Mouse (Mus musculus) bone marrow macrophage, adult 2 months (primary cell): ENCODE measurements at regions not wholly inside any gene's neighbourhood (a gene's known extent, or its start where the extent isn't known, plus 50 kb on each side); places are given as distances from the start of the nearest gene placed in this dataset.
"Not testable (repeated sequence)": the region's sequence is repeated elsewhere in the genome, so short reads cannot be mapped to it uniquely, and the experiment has no call there.

Source experiments
- H3K27ac ChIP-seq: 2 replicates; pipeline ENCODE4 v1.5.1; 2012; ENCODE audit warnings: low read depth, low read length; ENCODE audit not compliant: insufficient read depth
- H3K4me1 ChIP-seq: 2 replicates; pipeline ENCODE4 v1.6.1; 2012; ENCODE audit warnings: low read length; ENCODE audit not compliant: control insufficient read depth, insufficient read depth
- H3K4me3 ChIP-seq: 2 replicates; pipeline ENCODE4 v1.5.1; 2012; ENCODE audit warnings: mild to moderate bottlenecking, low read length, moderate library complexity; ENCODE audit not compliant: insufficient read depth
- CTCF ChIP-seq: IDR thresholded peaks from 2 replicates; pipeline ENCODE4 v1.5.1; 2012; ENCODE audit warnings: low read depth, mild to moderate bottlenecking, low read length, moderate library complexity
- POLR2A ChIP-seq: IDR thresholded peaks from 2 replicates; pipeline ENCODE4 v1.6.1; 2012; ENCODE audit warnings: mild to moderate bottlenecking, low read depth, low read length, borderline replicate concordance

- no peak overlapping the region for H3K27ac ChIP-seq
- no peak overlapping the region for H3K4me3 ChIP-seq
- TF ChIP-seq POLR2A, result no peak
- no peak for TF ChIP-seq CTCF
- H3K4me1 ChIP-seq, result no peaks in the 10 kb centered on the region
Observed at GRCm38 (mm10) chr10:23733679-23734078, 53.4 kb downstream of the Rps12 start.

- not testable (repeated sequence) for H3K4me1 ChIP-seq, H3K4me3 ChIP-seq, H3K27ac ChIP-seq
Observed at GRCm38 (mm10) chr10:23725960-23726714, 60.9 kb downstream of the Rps12 start.

GRCm38 (mm10) chr10:23718124-23718523 lies 69.0 kb downstream of the Rps12 start:
- TF ChIP-seq CTCF (no peak), POLR2A (no peak)
- Histone ChIP-seq H3K4me3 (no peak overlapping the region), H3K27ac (no peak overlapping the region), H3K4me1 (no peaks in the 10 kb centered on the region)

GRCm38 (mm10) chr10:23715511-23715910 lies 71.6 kb downstream of the Rps12 start:
- H3K27ac ChIP-seq, result no peak overlapping the region
- H3K4me1 ChIP-seq, result no peaks in the 10 kb centered on the region
- H3K4me3 ChIP-seq, result no peak overlapping the region
- TF ChIP-seq POLR2A, result no peak

- H3K27ac ChIP-seq, result no peak overlapping the region
- no peaks in the 10 kb centered on the region for H3K4me1 ChIP-seq
- TF ChIP-seq CTCF (no peak), POLR2A (no peak)
- no peak overlapping the region for H3K4me3 ChIP-seq
Observed at GRCm38 (mm10) chr10:23715101-23715500, 72.0 kb downstream of the Rps12 start.

- Histone ChIP-seq H3K4me3 (no peak overlapping the region), H3K4me1 (no peaks in the 10 kb centered on the region), H3K27ac (no peak overlapping the region)
- TF ChIP-seq CTCF (no peak), POLR2A (no peak)
Observed at GRCm38 (mm10) chr10:23712691-23713378, 74.2 kb downstream of the Rps12 start.

- TF ChIP-seq POLR2A (no peak), CTCF (no peak)
- H3K27ac ChIP-seq, result no peak overlapping the region
- H3K4me1 ChIP-seq, result no peaks in the 10 kb centered on the region
Observed at GRCm38 (mm10) chr10:23711416-23712171, 75.5 kb downstream of the Rps12 start.

GRCm38 (mm10) chr10:23710999-23711398 lies 76.1 kb downstream of the Rps12 start:
- H3K27ac ChIP-seq, result no peak overlapping the region

More at GRCm38 (mm10) chr10:23711416-23712171, 75.5 kb downstream of the Rps12 start:
- no peak overlapping the region for H3K4me3 ChIP-seq

GRCm38 (mm10) chr10:23708261-23708660 lies 78.8 kb downstream of the Rps12 start:
- H3K4me1 ChIP-seq, result no peaks in the 10 kb centered on the region
- no peak overlapping the region for H3K4me3 ChIP-seq
- no peak overlapping the region for H3K27ac ChIP-seq
- no peak for TF ChIP-seq CTCF
- no peak for TF ChIP-seq POLR2A

More at GRCm38 (mm10) chr10:23710999-23711398, 76.1 kb downstream of the Rps12 start:
- H3K4me1 ChIP-seq, result no peaks in the 10 kb centered on the region
- TF ChIP-seq POLR2A (no peak), CTCF (no peak)
- no peak overlapping the region for H3K4me3 ChIP-seq

- H3K4me3 ChIP-seq, result no peak overlapping the region
- no peak for TF ChIP-seq CTCF
- no peak for TF ChIP-seq POLR2A
- no peaks in the 10 kb centered on the region for H3K4me1 ChIP-seq
- H3K27ac ChIP-seq, result no peak overlapping the region
Observed at GRCm38 (mm10) chr10:23707141-23707540, 79.9 kb downstream of the Rps12 start.
